Mouse (Mus musculus) neural tube, embryonic 13.5 days (tissue): ENCODE results near the gene Mab21l2. TPM values are rescaled to one million over a fixed set of nuclear protein-coding genes. Genes with fewer than 3 reads are reported as not detected.

Experiments used
- ATAC-seq: fragments of 200-750 bp; cut with Nextera tagmentation; 2 replicates; pipeline ENCODE4 v1.8.0; 2017; ENCODE audit warnings: low read depth, mild to moderate bottlenecking, moderate TSS enrichment, moderate library complexity
- H3K27ac ChIP-seq: fragments of 300-500 bp; sonication (generic); replicated peaks from 2 replicates; pipeline ENCODE4 v1.5.1; 2015; ENCODE audit warnings: moderate library complexity, mild to moderate bottlenecking, inconsistent platforms
- H3K27me3 ChIP-seq: fragments of 300-500 bp; sonication (generic); 2 replicates; pipeline ENCODE4 v1.6.1; 2015; ENCODE audit warnings: mild to moderate bottlenecking, inconsistent platforms
- H3K36me3 ChIP-seq: fragments of 300-500 bp; sonication (generic); 2 replicates; pipeline ENCODE4 v1.6.1; 2015; ENCODE audit warnings: mild to moderate bottlenecking, inconsistent platforms
- H3K4me1 ChIP-seq: fragments of 300-500 bp; sonication (generic); replicated peaks from 2 replicates; pipeline ENCODE4 v1.6.1; 2015; ENCODE audit warnings: inconsistent platforms
- H3K4me2 ChIP-seq: fragments of 300-500 bp; sonication (generic); 2 replicates; pipeline ENCODE4 v1.6.1; 2015; ENCODE audit warnings: inconsistent platforms, mild to moderate bottlenecking, moderate library complexity
- H3K4me3 ChIP-seq: fragments of 300-500 bp; sonication (generic); 2 replicates; pipeline ENCODE4 v1.5.1; 2015; ENCODE audit warnings: mild to moderate bottlenecking, inconsistent platforms
- H3K9ac ChIP-seq: fragments of 300-500 bp; sonication (generic); 2 replicates; pipeline ENCODE4 v1.6.1; 2015; ENCODE audit warnings: moderate library complexity, mild to moderate bottlenecking, inconsistent platforms
- H3K9me3 ChIP-seq: fragments of 300-500 bp; sonication (generic); 2 replicates; pipeline ENCODE4 v1.6.1; 2016; ENCODE audit warnings: inconsistent platforms
- WGBS: fragments of 180-500 bp; shearing (Covaris S2); methylation state at CpG from one replicate; pipeline ENCODE4 v1.1.7; 2015; 5-methylcytosine and 5-hydroxymethylcytosine counted together
- polyA plus RNA-seq: library from polyadenylated mRNA; unstranded; fragments of >200 nt; fragmentation: Nextera tagmentation; extraction: Ambion mirVana; gene quantifications from 2 replicates; pipeline ENCODE4 v1.2.1, GENCODE M21; 2015

The Mab21l2 gene
- 226 and 250 TPM in 2 replicates for polyA plus RNA-seq

DNA sequence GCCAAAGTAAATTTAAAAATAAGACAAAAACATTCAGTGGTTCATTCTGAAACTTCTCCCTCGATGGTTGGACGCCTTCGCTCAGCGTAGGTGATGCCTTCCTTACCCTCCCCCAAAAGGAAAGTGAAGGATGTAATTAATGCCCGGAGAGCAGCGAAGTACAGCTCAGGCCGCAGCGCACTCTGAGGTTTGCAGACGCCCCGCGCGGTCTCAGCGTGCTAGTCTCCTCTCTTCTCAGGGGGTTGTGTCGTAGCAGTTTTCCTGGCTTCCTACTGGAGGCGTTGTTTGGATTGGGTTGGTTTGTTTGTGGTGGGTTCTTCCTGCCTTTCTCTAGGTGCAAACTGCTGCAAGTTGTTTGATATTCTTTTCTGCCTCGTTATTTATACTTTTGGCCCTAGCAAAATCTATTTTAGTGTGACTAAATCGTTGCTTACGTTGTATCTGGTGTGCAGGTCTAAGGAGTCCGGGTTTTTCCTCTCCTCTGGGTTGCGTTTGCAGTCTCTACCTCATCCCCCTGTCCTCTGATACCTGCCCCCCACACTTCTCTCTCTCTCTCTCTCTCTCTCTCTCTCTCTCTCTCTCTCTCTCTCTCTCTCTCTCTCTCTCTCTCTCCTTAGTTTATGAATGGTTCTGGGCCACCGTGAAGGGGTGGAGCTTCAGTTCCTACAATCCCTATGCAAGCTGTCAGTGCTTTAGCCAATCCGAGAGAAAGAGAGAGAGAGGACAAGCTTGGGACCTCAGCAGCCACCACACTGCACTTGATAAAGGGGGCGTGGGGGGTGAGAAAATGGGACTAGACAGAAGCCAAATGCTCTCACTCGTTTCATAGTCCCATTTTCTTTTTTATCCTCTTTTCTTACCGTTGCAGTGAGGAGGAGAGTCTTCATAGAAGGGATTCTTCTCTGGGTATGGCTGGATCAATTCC is at the start of gene Mab21l2:
TSS of gene Mab21l2 (minus strand) at position 539 of the 925 bp plus-strand sequence.
- WGBS, result under 1% methylated on average over 25 of the region's 25 CpGs
- peak; percentile 90 for ATAC-seq
- H3K36me3 ChIP-seq, result no peaks in the 10 kb centered on the region
- H3K27ac ChIP-seq, result peak within 1 kb of the TSS; percentile 99
- peak within 1 kb of the TSS; percentile 69 for H3K4me2 ChIP-seq
- peak within 1 kb of the TSS; percentile 85 for H3K9ac ChIP-seq
- peaks cover 50% of the 10 kb centered on the region for H3K4me1 ChIP-seq
- H3K27me3 ChIP-seq, result peaks cover 33% of the 10 kb centered on the region
- no peaks in the 10 kb centered on the region for H3K9me3 ChIP-seq
- H3K4me3 ChIP-seq, result peak within 1 kb of the TSS; percentile 64

DNA sequence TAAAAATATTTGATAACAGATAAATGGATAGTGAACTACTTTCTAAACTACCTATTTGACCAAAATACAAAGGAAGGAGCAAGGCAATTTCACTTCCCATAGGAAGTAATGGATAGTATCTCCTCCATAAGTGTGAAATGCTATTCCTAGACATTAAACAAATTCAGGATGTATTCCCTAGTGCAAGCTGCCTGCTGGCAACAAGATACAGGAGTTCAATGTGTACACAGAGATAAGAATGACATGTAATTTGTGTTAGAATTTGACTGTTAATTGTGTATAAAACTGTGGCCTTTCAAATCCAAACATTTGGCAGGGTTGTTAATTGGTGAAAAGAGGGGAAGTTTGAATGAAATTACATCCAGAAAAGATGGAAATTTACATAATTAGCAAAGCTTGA is 26.9 kb upstream of the Mab21l2 start:
- Histone ChIP-seq H3K4me2 (no peak overlapping the region), H3K9ac (no peak overlapping the region), H3K4me3 (no peak overlapping the region), H3K9me3 (no peaks in the 10 kb centered on the region), H3K27me3 (no peaks in the 10 kb centered on the region), H3K27ac (no peak overlapping the region), H3K36me3 (no peaks in the 10 kb centered on the region), H3K4me1 (no peaks in the 10 kb centered on the region)
- no peak for ATAC-seq

GRCm38 (mm10) chr3:86572519-86573244 is 24.3 kb upstream of the Mab21l2 start:
- Histone ChIP-seq H3K4me3 (no peak overlapping the region), H3K4me2 (no peak overlapping the region), H3K9ac (no peak overlapping the region), H3K4me1 (no peaks in the 10 kb centered on the region), H3K27me3 (no peaks in the 10 kb centered on the region), H3K36me3 (no peaks in the 10 kb centered on the region), H3K27ac (no peak overlapping the region), H3K9me3 (no peaks in the 10 kb centered on the region)
- no peak for ATAC-seq
- whole genome bisulfite sequencing, result 48% methylated on average over 3 of the region's 3 CpGs

- H3K9me3 ChIP-seq, result no peaks in the 10 kb centered on the region
- no peaks in the 10 kb centered on the region for H3K4me1 ChIP-seq
- no peak for ATAC-seq
- H3K36me3 ChIP-seq, result no peaks in the 10 kb centered on the region
- 50% methylated on average over 4 of the region's 4 CpGs for WGBS
- H3K27ac ChIP-seq, result no peak overlapping the region
- no peak overlapping the region for H3K9ac ChIP-seq
- H3K27me3 ChIP-seq, result no peaks in the 10 kb centered on the region
- H3K4me2 ChIP-seq, result no peak overlapping the region
- H3K4me3 ChIP-seq, result no peak overlapping the region
Observed at GRCm38 (mm10) chr3:86571518-86571917, 23.1 kb upstream of the Mab21l2 start.

- Histone ChIP-seq H3K4me1 (no peaks in the 10 kb centered on the region), H3K4me3 (no peak overlapping the region)
Observed at GRCm38 (mm10) chr3:86567312-86567711, 18.9 kb upstream of the Mab21l2 start.

GRCm38 (mm10) chr3:86561396-86561795 is 13.0 kb upstream of the Mab21l2 start:
- Histone ChIP-seq H3K4me1 (peaks cover 22% of the 10 kb centered on the region), H3K27me3 (no peaks in the 10 kb centered on the region), H3K36me3 (no peaks in the 10 kb centered on the region), H3K4me3 (no peak overlapping the region), H3K4me2 (no peak overlapping the region), H3K9ac (no peak overlapping the region), H3K27ac (no peak overlapping the region), H3K9me3 (no peaks in the 10 kb centered on the region)
- WGBS, result 95% methylated on average over 1 of the region's 1 CpGs
- no peak for ATAC-seq

More at GRCm38 (mm10) chr3:86567312-86567711, 18.9 kb upstream of the Mab21l2 start:
- H3K27me3 ChIP-seq, result no peaks in the 10 kb centered on the region
- ATAC-seq, result no peak
- H3K36me3 ChIP-seq, result no peaks in the 10 kb centered on the region
- no peak overlapping the region for H3K9ac ChIP-seq
- no peak overlapping the region for H3K4me2 ChIP-seq
- no peaks in the 10 kb centered on the region for H3K9me3 ChIP-seq
- WGBS, result 79% methylated on average over 4 of the region's 4 CpGs
- H3K27ac ChIP-seq, result no peak overlapping the region

DNA sequence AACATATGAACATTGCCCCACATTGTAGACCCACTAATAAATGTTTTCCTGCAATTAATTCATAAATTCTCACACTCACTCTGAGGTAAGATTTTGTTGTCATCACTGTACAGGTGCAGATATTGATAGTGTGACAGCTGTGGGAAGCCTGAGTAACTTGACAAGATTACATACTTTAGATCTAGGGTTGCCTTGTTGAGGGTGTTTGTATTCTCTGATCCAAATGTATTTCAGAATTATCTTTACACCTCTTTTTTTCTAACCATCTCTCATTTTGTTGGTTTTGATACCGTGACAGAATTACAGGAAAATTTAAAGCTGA is 12.6 kb upstream of the Mab21l2 start:
- Histone ChIP-seq H3K27me3 (no peaks in the 10 kb centered on the region), H3K4me1 (peaks cover 22% of the 10 kb centered on the region), H3K36me3 (no peaks in the 10 kb centered on the region), H3K4me2 (no peak overlapping the region), H3K9me3 (no peaks in the 10 kb centered on the region), H3K4me3 (no peak overlapping the region), H3K9ac (no peak overlapping the region), H3K27ac (0 out of 2 replicates have a peak overlapping the region, but pooled peaks have one; percentile 78)
- no peak for ATAC-seq
- 92% methylated on average over 1 of the region's 1 CpGs for WGBS

DNA sequence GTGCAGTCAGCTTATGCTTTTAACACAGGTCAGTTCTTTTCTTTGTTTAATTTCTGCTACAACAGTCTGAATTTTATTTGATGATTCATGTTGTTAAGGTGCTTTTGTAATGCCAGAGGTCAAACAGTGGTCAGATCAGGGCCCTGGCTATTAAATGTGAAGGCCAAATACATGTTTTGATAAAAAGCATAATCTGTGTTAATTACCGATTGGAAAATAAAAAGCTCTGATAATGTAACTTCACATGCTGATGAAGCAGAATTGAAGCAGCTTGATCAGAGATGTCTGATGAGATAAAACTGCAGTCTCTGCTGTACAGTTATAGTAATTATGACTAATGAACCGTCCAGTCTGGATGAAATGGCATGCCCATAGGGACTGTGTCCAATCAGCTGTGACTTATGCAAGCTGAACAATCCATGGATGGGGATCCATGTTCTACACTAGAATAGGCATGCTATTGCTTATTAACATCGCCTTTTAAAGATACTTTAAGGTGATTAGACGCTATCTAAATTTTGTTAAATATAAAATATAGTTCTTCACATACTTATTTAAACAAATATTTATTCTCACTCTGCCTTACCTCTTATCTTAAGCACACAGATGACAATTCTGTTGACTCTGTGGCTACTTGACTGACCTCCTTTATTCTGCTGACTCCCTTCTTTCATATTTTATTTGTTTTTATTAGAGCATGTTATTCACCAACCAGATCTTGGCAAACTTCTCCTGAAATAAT is 12.0 kb upstream of the Mab21l2 start:
- H3K4me1 ChIP-seq, result peaks cover 22% of the 10 kb centered on the region
- peak overlapping the region; percentile 78 for H3K27ac ChIP-seq
- no peak overlapping the region for H3K4me3 ChIP-seq
- ATAC-seq, result peak; percentile 82; the same call in 1 of the 2 replicates
- WGBS, result 45% methylated on average over 4 of the region's 4 CpGs
- H3K27me3 ChIP-seq, result no peaks in the 10 kb centered on the region
- no peaks in the 10 kb centered on the region for H3K9me3 ChIP-seq
- no peak overlapping the region for H3K4me2 ChIP-seq
- no peaks in the 10 kb centered on the region for H3K36me3 ChIP-seq
- H3K9ac ChIP-seq, result no peak overlapping the region

DNA sequence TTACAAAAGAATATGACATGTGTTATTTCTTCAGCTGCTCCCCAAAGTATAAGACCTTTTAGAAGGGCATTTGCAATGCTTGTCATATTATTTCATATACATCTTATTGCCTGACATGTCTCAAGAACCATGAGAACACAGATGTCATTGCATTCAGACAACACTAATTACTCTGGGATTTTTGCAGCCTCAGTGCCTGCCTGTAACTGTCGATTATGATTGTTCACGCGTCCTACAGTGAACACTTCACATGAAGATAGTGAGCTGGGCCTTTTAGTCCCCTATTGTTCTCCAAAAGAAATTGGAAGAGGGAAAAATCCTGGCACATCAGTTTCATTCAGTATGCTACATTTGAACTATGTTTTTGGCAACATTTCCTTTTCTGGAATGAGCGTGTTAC is 11.2 kb upstream of the Mab21l2 start:
- peaks cover 22% of the 10 kb centered on the region for H3K4me1 ChIP-seq
- H3K4me2 ChIP-seq, result no peak overlapping the region
- WGBS, result 48% methylated on average over 4 of the region's 4 CpGs
- H3K27me3 ChIP-seq, result no peaks in the 10 kb centered on the region
- H3K9me3 ChIP-seq, result no peaks in the 10 kb centered on the region
- H3K36me3 ChIP-seq, result no peaks in the 10 kb centered on the region
- ATAC-seq, result no peak
- no peak overlapping the region for H3K4me3 ChIP-seq
- H3K27ac ChIP-seq, result peak overlapping the region; percentile 78
- no peak overlapping the region for H3K9ac ChIP-seq

DNA sequence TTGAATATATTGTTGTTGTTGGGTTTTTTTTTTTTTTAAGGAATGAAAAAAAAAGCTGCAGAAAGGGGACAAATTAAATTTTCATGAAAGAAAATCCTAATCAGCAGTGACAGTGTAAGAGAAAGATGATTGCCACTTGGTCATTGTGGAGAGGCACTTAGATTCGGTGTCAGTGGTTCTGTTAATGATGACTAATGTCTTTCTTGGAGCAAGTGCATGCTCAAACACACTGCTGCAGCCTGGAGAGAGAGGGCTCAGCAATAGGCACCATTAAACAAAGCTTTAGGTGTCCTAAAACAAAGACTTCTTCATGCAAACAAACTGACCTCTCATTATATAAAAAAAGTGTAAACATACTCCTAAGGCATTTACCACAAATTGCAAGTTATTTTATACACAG is 10.5 kb upstream of the Mab21l2 start:
- WGBS, result 26% methylated on average over 1 of the region's 1 CpGs
- Histone ChIP-seq H3K27ac (no peak overlapping the region; the same call in 1 of the 2 replicates), H3K4me2 (no peak overlapping the region), H3K9ac (no peak overlapping the region), H3K36me3 (no peaks in the 10 kb centered on the region), H3K27me3 (no peaks in the 10 kb centered on the region), H3K9me3 (no peaks in the 10 kb centered on the region), H3K4me1 (peaks cover 22% of the 10 kb centered on the region), H3K4me3 (no peak overlapping the region)
- no peak for ATAC-seq

DNA sequence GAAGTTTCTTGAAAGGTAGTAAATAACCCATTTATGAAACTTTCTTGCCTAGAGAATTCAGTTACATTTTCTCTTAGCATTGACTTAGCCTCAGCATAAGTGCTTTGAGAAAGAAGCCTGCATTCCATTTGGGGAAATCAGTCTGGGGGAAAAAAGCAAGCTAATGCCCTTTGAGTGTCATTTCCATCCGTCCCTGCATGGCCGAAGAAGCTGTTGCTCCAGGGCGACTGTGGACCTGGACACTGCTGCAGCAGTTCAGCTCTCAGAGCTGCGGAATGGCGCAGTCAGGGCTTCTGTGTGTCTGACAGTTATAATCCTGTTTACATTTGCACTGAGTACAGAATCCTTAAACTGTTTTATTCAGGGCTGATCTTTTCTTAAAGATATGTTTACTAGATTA is 3.7 kb upstream of the Mab21l2 start:
- Histone ChIP-seq H3K9ac (no peak overlapping the region), H3K27ac (peak overlapping the region; percentile 65; the same call in 1 of the 2 replicates), H3K4me2 (peak overlapping the region; percentile 62), H3K9me3 (no peaks in the 10 kb centered on the region), H3K27me3 (peaks cover 26% of the 10 kb centered on the region), H3K36me3 (no peaks in the 10 kb centered on the region), H3K4me1 (peaks cover 39% of the 10 kb centered on the region), H3K4me3 (no peak overlapping the region)
- WGBS, result 42% methylated on average over 5 of the region's 5 CpGs
- no peak for ATAC-seq
